Mouse (Mus musculus) forebrain, embryonic 13.5 days (tissue): ENCODE data around the gene Fam69b. TPM values are rescaled to one million over a fixed set of nuclear protein-coding genes. Genes with fewer than 3 reads are reported as not detected.

ENCODE experiments used
- microRNA counts: library from miRNA; unstranded; fragments of <30 nt; microRNA quantifications from one replicate; lab custom pipeline; 2016
- microRNA-seq: library from miRNA; unstranded; fragments of <30 nt; microRNA quantifications from one replicate; pipeline ENCODE4, GENCODE M21; 2016
- polyA plus RNA-seq: library from polyadenylated mRNA; unstranded; fragments of >200 nt; fragmentation: Nextera tagmentation; extraction: Ambion mirVana; gene quantifications from 2 replicates; pipeline ENCODE4 v1.2.1, GENCODE M21; 2015

Fam69b gene
- polyA plus RNA-seq, 1 experiment from 2014 or later = 81.9 TPM

MicroRNAs encoded within 50 kb of the gene (microRNA counts, 519-probe panel; counts per million panel counts)
- microRNA mmu-miR-126-3p (lab: Ali Mortazavi, UCI) = 5,096 counts per million, percentile 91 among the panel's probes with 10 or more counts
- microRNA mmu-miR-126-5p (lab: Ali Mortazavi, UCI) = 4,060 counts per million, percentile 79 among the panel's probes with 10 or more counts

Small RNA genes within 50 kb of the gene (microRNA-seq; reads per million reads assigned to microRNA genes)
- gene Mir126a (0.80 reads per million), gene Mir126b (not detected)

Other genes with a start within 250 kb of the Fam69b start
- 25.1 and 30.9 TPM in 2 replicates for gene Snapc4, start 247.8 kb upstream of the Fam69b start, polyA plus RNA-seq
- gene Entr1, start 239.1 kb upstream of the Fam69b start, polyA plus RNA-seq = 156 and 164 TPM in 2 replicates
- 103 and 111 TPM in 2 replicates for gene Pmpca, start 239.1 kb upstream of the Fam69b start, polyA plus RNA-seq
- gene Inpp5e, start 219.3 kb upstream of the Fam69b start, polyA plus RNA-seq = 18.9 and 19.8 TPM in 2 replicates
- 16.9 and 22.5 TPM in 2 replicates for gene Sec16a, start 183.2 kb upstream of the Fam69b start, polyA plus RNA-seq
- 28.1 and 32.8 TPM in 2 replicates for gene Notch1, start 111.8 kb upstream of the Fam69b start, polyA plus RNA-seq
- gene Egfl7, start 48.4 kb upstream of the Fam69b start, polyA plus RNA-seq = 50.2 and 55.8 TPM in 2 replicates
- not detected in 2 replicates for gene Gm20532, start 41.8 kb upstream of the Fam69b start, polyA plus RNA-seq
- gene Agpat2, start 24.0 kb upstream of the Fam69b start, polyA plus RNA-seq = 2.5 and 3.6 TPM in 2 replicates
- gene Lcn4, start 42.8 kb downstream of the Fam69b start, polyA plus RNA-seq = not detected in 2 replicates
- not detected in 2 replicates for gene Abo, start 236.5 kb downstream of the Fam69b start, polyA plus RNA-seq